Mouse (Mus musculus) CH12.LX (cell line): ENCODE measurements at regions not wholly inside any gene's neighbourhood (a gene's known extent, or its start where the extent isn't known, plus 50 kb on each side); places are given as distances from the start of the nearest gene placed in this dataset.

Experiments
- DNase-seq: peaks from one replicate; pipeline ENCODE4 v3.0.0-alpha.2; 2013; ENCODE audit errors: extremely low read depth
- H3K27ac ChIP-seq: 2 replicates; pipeline ENCODE4 v1.5.1; 2012; ENCODE audit warnings: low read depth, mild to moderate bottlenecking, control low read depth, moderate library complexity; ENCODE audit not compliant: insufficient read depth
- H3K27me3 ChIP-seq: replicated peaks from 2 replicates; pipeline ENCODE3; 2012; ENCODE audit warnings: inconsistent platforms
- H3K36me3 ChIP-seq, 2 experiments: replicated peaks in 1 of 2; 2 replicates each; pipeline versions ENCODE3 to v1.6.1; 2012; ENCODE audit warnings: inconsistent platforms in 1 of 2, low read length in 1 of 2, mild to moderate bottlenecking in 1 of 2, mixed read lengths in 1 of 2, moderate library complexity in 1 of 2; ENCODE audit not compliant: control insufficient read depth in 1 of 2, insufficient read depth in 1 of 2
- H3K4me1 ChIP-seq, 2 experiments: 2 replicates each; pipeline ENCODE4 v1.6.1; 2012; ENCODE audit warnings: inconsistent platforms in 1 of 2, moderate library complexity in 1 of 2; ENCODE audit not compliant: insufficient read depth in 2 of 2, control insufficient read depth in 1 of 2
- H3K4me2 ChIP-seq: 2 replicates; pipeline ENCODE4 v1.6.1; 2012; ENCODE audit warnings: low read depth, mild to moderate bottlenecking, control low read depth; ENCODE audit not compliant: poor library complexity, insufficient read depth, severe bottlenecking
- H3K4me3 ChIP-seq, 3 experiments: fragments of 150-350 bp in 1 of 3; sonication (generic) in 1 of 3; replicated peaks in 1 of 3; 2 replicates each; pipeline versions ENCODE3 to v1.5.1; 2011 to 2012; ENCODE audit warnings: low read depth in 2 of 3, low read length in 2 of 3, mild to moderate bottlenecking in 2 of 3, moderate library complexity in 2 of 3, control low read depth in 1 of 3, improper control_type of control experiment in 1 of 3, inconsistent platforms in 1 of 3, mixed read lengths in 1 of 3; ENCODE audit not compliant: poor library complexity in 1 of 3
- H3K79me2 ChIP-seq: replicated peaks from 2 replicates; pipeline ENCODE4 v1.6.1; 2012; ENCODE audit warnings: mild to moderate bottlenecking, moderate library complexity; ENCODE audit not compliant: control insufficient read depth, poor library complexity, insufficient read depth, severe bottlenecking; ENCODE audit errors: extremely low read depth
- H3K9ac ChIP-seq: 2 replicates; pipeline ENCODE4 v1.6.1; 2012; ENCODE audit warnings: low read depth, mild to moderate bottlenecking, control low read depth, moderate library complexity; ENCODE audit not compliant: insufficient read depth
- H3K9me3 ChIP-seq: replicated peaks from 2 replicates; pipeline ENCODE3; 2012; ENCODE audit warnings: low read length, inconsistent platforms, mixed read lengths
- BHLHE40 ChIP-seq: IDR thresholded peaks from 2 replicates; pipeline ENCODE4 v1.6.1; 2011; ENCODE audit warnings: mild to moderate bottlenecking, low read depth, low read length, improper control_type of control experiment
- CHD2 ChIP-seq: IDR thresholded peaks from 2 replicates; pipeline ENCODE4 v1.6.1; 2011; ENCODE audit warnings: low read length, improper control_type of control experiment
- E2F4 ChIP-seq: IDR thresholded peaks from 2 replicates; pipeline ENCODE4 v1.6.1; 2011; ENCODE audit warnings: low read depth, low read length, improper control_type of control experiment; ENCODE audit not compliant: insufficient replicate concordance
- EP300 ChIP-seq: IDR thresholded peaks from 2 replicates; pipeline ENCODE4 v1.6.1; 2011; ENCODE audit warnings: low read length, improper control_type of control experiment
- ETS1 ChIP-seq: conservative IDR thresholded peaks from 2 replicates; pipeline ENCODE4 v1.6.1; 2012; ENCODE audit warnings: low read depth, mild to moderate bottlenecking, inconsistent platforms, low read length, improper control_type of control experiment, moderate library complexity
- HCFC1 ChIP-seq: IDR thresholded peaks from 2 replicates; pipeline ENCODE4 v1.6.1; 2012; ENCODE audit warnings: low read depth, mild to moderate bottlenecking, inconsistent platforms, low read length, improper control_type of control experiment
- IRF4 ChIP-seq: IDR thresholded peaks from 2 replicates; pipeline ENCODE4 v1.6.1; 2014; ENCODE audit warnings: low read depth, mild to moderate bottlenecking, inconsistent platforms, low read length, improper control_type of control experiment
- JUN ChIP-seq: IDR thresholded peaks from 2 replicates; pipeline ENCODE4 v1.6.1; 2011; ENCODE audit warnings: low read depth, mild to moderate bottlenecking, low read length, improper control_type of control experiment, moderate library complexity; ENCODE audit not compliant: insufficient read depth
- KAT2A ChIP-seq: IDR thresholded peaks from 2 replicates; pipeline ENCODE4 v1.6.1; 2012; ENCODE audit warnings: low read length, improper control_type of control experiment, inconsistent platforms; ENCODE audit not compliant: insufficient replicate concordance
- MAX ChIP-seq: IDR thresholded peaks from 2 replicates; pipeline ENCODE4 v1.6.1; 2011; ENCODE audit warnings: low read length, improper control_type of control experiment
- MEF2A ChIP-seq: IDR thresholded peaks from 2 replicates; pipeline ENCODE4 v1.6.1; 2014; ENCODE audit warnings: low read depth, mild to moderate bottlenecking, inconsistent platforms, low read length, improper control_type of control experiment, borderline replicate concordance
- MYC ChIP-seq: IDR thresholded peaks from 2 replicates; pipeline ENCODE4 v1.6.1; 2011; ENCODE audit warnings: low read depth, mild to moderate bottlenecking, improper control_type of control experiment, low read length
- NELFE ChIP-seq: IDR thresholded peaks from 2 replicates; pipeline ENCODE4 v1.6.1; 2011; ENCODE audit warnings: low read depth, low read length, improper control_type of control experiment
- NRF1 ChIP-seq: IDR thresholded peaks from 2 replicates; pipeline ENCODE4 v1.6.1; 2014; ENCODE audit warnings: low read depth, mild to moderate bottlenecking, inconsistent platforms, low read length, improper control_type of control experiment, moderate library complexity
- PAX5 ChIP-seq: IDR thresholded peaks from 2 replicates; pipeline ENCODE4 v1.6.1; 2012; ENCODE audit warnings: low read length, inconsistent platforms, mixed read lengths
- POLR2A ChIP-seq: IDR thresholded peaks from 2 replicates; pipeline ENCODE4 v1.6.1; 2011; ENCODE audit warnings: low read depth, mild to moderate bottlenecking, improper control_type of control experiment, low read length
- POLR2AphosphoS2 ChIP-seq: IDR thresholded peaks from 2 replicates; pipeline ENCODE4 v1.6.1; 2011; ENCODE audit warnings: low read depth, low read length, improper control_type of control experiment
- RAD21 ChIP-seq: IDR thresholded peaks from 2 replicates; pipeline ENCODE4 v1.6.1; 2011; ENCODE audit warnings: low read depth, mild to moderate bottlenecking, low read length, improper control_type of control experiment, moderate library complexity
- SIN3A ChIP-seq: IDR thresholded peaks from 2 replicates; pipeline ENCODE4 v1.6.1; 2012; ENCODE audit warnings: low read length, improper control_type of control experiment, inconsistent platforms
- SMC3 ChIP-seq: IDR thresholded peaks from 2 replicates; pipeline ENCODE4 v1.6.1; 2011; ENCODE audit warnings: low read depth, low read length, improper control_type of control experiment
- TBP ChIP-seq: conservative IDR thresholded peaks from 2 replicates; pipeline ENCODE4 v1.6.1; 2011; ENCODE audit warnings: low read depth, low read length, improper control_type of control experiment
- UBTF ChIP-seq: IDR thresholded peaks from 2 replicates; pipeline ENCODE4 v1.6.1; 2012; ENCODE audit warnings: low read depth, mild to moderate bottlenecking, inconsistent platforms, low read length, improper control_type of control experiment, moderate library complexity
- ZC3H11A ChIP-seq: IDR thresholded peaks from 2 replicates; pipeline ENCODE4 v1.6.1; 2012; ENCODE audit warnings: low read depth, mild to moderate bottlenecking, inconsistent platforms, low read length, improper control_type of control experiment
- ZKSCAN1 ChIP-seq: IDR thresholded peaks from 2 replicates; pipeline ENCODE4 v1.6.1; 2012; ENCODE audit warnings: low read depth, inconsistent platforms, low read length, improper control_type of control experiment, borderline replicate concordance
- ZMIZ1 ChIP-seq: IDR thresholded peaks from 2 replicates; pipeline ENCODE4 v1.6.1; 2012; ENCODE audit warnings: low read depth, mild to moderate bottlenecking, inconsistent platforms, low read length, improper control_type of control experiment
- ZNF384 ChIP-seq: IDR thresholded peaks from 2 replicates; pipeline ENCODE4 v1.6.1; 2012; ENCODE audit warnings: low read depth, low read length, improper control_type of control experiment, inconsistent platforms
- dilution Hi-C: fragments of 300-500 bp; cut with MboI; formaldehyde crosslinking; loops from 2 replicates; pipeline ENCODE4 v1.14.3; 2020; ENCODE audit warnings: low sequenced_read_pairs; ENCODE audit not compliant: extremely low pct_unique_long_range_greater_than_20kb, extremely low pct_ligation_motif_present
- in situ Hi-C: fragments of 300-500 bp; cut with MboI; formaldehyde crosslinking; loops from 3 replicates; pipeline ENCODE4 v1.14.3; 2019; ENCODE audit warnings: low sequenced_read_pairs, low pct_ligation_motif_present, low pct_unique_long_range_greater_than_20kb, mixed read lengths

GRCm38 (mm10) chr16:73804572-73804971 is 607.1 kb downstream of the Robo2 start:
- Histone ChIP-seq H3K4me2 (no peak overlapping the region), H3K27me3 (no peaks in the 10 kb centered on the region), H3K27ac (no peak overlapping the region), H3K4me1 (no peaks in the 10 kb centered on the region), H3K4me3 (no peak overlapping the region), H3K9ac (no peak overlapping the region), H3K79me2 (no peaks in the 10 kb centered on the region), H3K9me3 (peaks cover 36% of the 10 kb centered on the region), H3K36me3 (no peaks in the 10 kb centered on the region)
- dilution Hi-C loops (no loop called here), in situ Hi-C loops (no loop called here)
- no peak for DNase-seq
- TF ChIP-seq EP300 (no peak), POLR2AphosphoS2 (no peak), RAD21 (no peak), NELFE (no peak), POLR2A (no peak), HCFC1 (no peak), KAT2A (no peak), NRF1 (no peak), ZKSCAN1 (no peak), ZC3H11A (no peak), IRF4 (no peak), MEF2A (no peak), SMC3 (no peak), E2F4 (no peak), SIN3A (no peak)

GRCm38 (mm10) chr16:73796528-73797171 is 615.0 kb downstream of the Robo2 start:
- dilution Hi-C loops = no loop called here
- TF ChIP-seq TBP = no peak
- no peak for TF ChIP-seq ZMIZ1
- no peak for TF ChIP-seq POLR2AphosphoS2
- TF ChIP-seq ZNF384 = no peak
- TF ChIP-seq MAX = no peak
- no peak for TF ChIP-seq UBTF
- no peak for TF ChIP-seq KAT2A
- no peak for TF ChIP-seq PAX5
- no peak for TF ChIP-seq JUN
- TF ChIP-seq MEF2A = no peak
- no peak for TF ChIP-seq ZKSCAN1
- TF ChIP-seq MYC = no peak
- no peak for TF ChIP-seq CHD2
- no peak for TF ChIP-seq SIN3A
- no peak for TF ChIP-seq ETS1
- no peak for TF ChIP-seq BHLHE40
- no peak for TF ChIP-seq EP300
- in situ Hi-C loops = no loop called here

More at GRCm38 (mm10) chr16:73796528-73797171, 615.0 kb downstream of the Robo2 start:
- Histone ChIP-seq H3K27me3 (no peaks in the 10 kb centered on the region), H3K4me1 (no peaks in the 10 kb centered on the region), H3K36me3 (no peaks in the 10 kb centered on the region), H3K9me3 (peaks cover 32% of the 10 kb centered on the region), H3K79me2 (no peaks in the 10 kb centered on the region), H3K4me2 (no peak overlapping the region), H3K27ac (no peak overlapping the region), H3K9ac (no peak overlapping the region), H3K4me3 (no peak overlapping the region)
- DNase-seq = no peak
